Mouse (Mus musculus) intestine, embryonic 14.5 days (tissue): ENCODE results near the gene Crip2. TPM values are rescaled to one million over a fixed set of nuclear protein-coding genes. Genes with fewer than 3 reads are reported as not detected.

Experiments
- ATAC-seq: fragments of 200-750 bp; cut with Nextera tagmentation; replicated peaks from 2 replicates; pipeline ENCODE4 v1.8.0; 2017; ENCODE audit warnings: low read depth, moderate number of reproducible peaks, moderate TSS enrichment, moderate library complexity; ENCODE audit not compliant: low FRiP score, low TSS enrichment
- DNase-seq: peaks from one replicate; pipeline ENCODE4 v3.0.0-alpha.2; 2018; ENCODE audit warnings: low spot score
- H3K27ac ChIP-seq: fragments of 300-500 bp; sonication (generic); 2 replicates; pipeline ENCODE4 v1.5.1; 2014; ENCODE audit warnings: low read depth, mild to moderate bottlenecking, control low read depth
- H3K27me3 ChIP-seq: fragments of 300-500 bp; sonication (generic); replicated peaks from 2 replicates; pipeline ENCODE4 v1.6.1; 2014; ENCODE audit warnings: low read length, control low read depth; ENCODE audit not compliant: control insufficient read depth, insufficient read depth
- H3K36me3 ChIP-seq: fragments of 300-500 bp; sonication (generic); 2 replicates; pipeline ENCODE4 v1.6.1; 2014; ENCODE audit warnings: low read length, control low read depth; ENCODE audit not compliant: control insufficient read depth, insufficient read depth
- H3K4me1 ChIP-seq: fragments of 300-500 bp; sonication (generic); replicated peaks from 2 replicates; pipeline ENCODE4 v1.6.1; 2014; ENCODE audit warnings: low read length, control low read depth, mixed read lengths; ENCODE audit not compliant: control insufficient read depth, insufficient read depth
- H3K4me2 ChIP-seq: fragments of 300-500 bp; sonication (generic); 2 replicates; pipeline ENCODE4 v1.6.1; 2014; ENCODE audit warnings: low read length
- H3K4me3 ChIP-seq: fragments of 300-500 bp; sonication (generic); 2 replicates; pipeline ENCODE4 v1.5.1; 2014; ENCODE audit warnings: low read depth, low read length, control low read depth, mixed read lengths
- H3K9ac ChIP-seq: fragments of 300-500 bp; sonication (generic); 2 replicates; pipeline ENCODE4 v1.6.1; 2014; ENCODE audit warnings: mild to moderate bottlenecking, low read length
- H3K9me3 ChIP-seq: fragments of 300-500 bp; sonication (generic); 2 replicates; pipeline ENCODE4 v1.6.1; 2016; ENCODE audit warnings: low read length, control low read depth; ENCODE audit not compliant: control insufficient read depth
- WGBS: fragments of 180-500 bp; shearing (Covaris S2); extraction: QIAGEN DNeasy Blood & Tissue Kit; methylation state at CpG from one replicate; pipeline ENCODE4 v1.1.7; 2014; 5-methylcytosine and 5-hydroxymethylcytosine counted together
- polyA plus RNA-seq: library from polyadenylated mRNA; unstranded; fragments of >200 nt; fragmentation: Nextera tagmentation; extraction: Ambion mirVana; gene quantifications from 2 replicates; pipeline ENCODE4 v1.2.1, GENCODE M21; 2014

The Crip2 gene
- polyA plus RNA-seq, 1 experiment from 2014 or later, result 124 TPM

DNA sequence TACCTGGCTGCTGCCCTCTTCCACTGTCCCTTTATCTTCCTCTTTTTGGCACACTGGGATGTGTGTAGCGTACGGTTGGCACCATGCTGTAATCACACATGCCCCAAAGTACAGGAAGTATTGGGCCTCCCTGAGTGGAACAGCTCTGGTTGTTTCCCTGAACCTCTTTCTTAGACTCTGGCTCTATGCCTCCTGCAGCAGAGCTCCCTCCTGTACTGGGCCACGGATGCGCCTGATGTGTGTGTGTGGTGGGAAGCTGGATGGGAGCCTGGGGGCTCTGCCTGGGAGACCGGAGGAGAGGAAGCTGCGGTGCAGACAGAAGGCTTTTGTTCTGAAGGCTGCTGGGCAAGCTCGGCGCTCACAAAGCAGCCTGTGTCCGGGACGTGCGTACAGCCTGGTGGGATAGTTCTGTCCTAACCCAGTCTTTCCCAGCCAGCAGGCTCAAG, 23.5 kb downstream of the Crip2 start:
- Histone ChIP-seq H3K9me3 (no peaks in the 10 kb centered on the region), H3K27me3 (no peaks in the 10 kb centered on the region), H3K36me3 (peaks cover 26% of the 10 kb centered on the region), H3K27ac (peak overlapping the region; percentile 43; the same call in 1 of the 2 replicates), H3K9ac (no peak overlapping the region), H3K4me1 (no peaks in the 10 kb centered on the region), H3K4me3 (no peak overlapping the region), H3K4me2 (no peak overlapping the region)
- ATAC-seq (peak; percentile 18; the same call in 1 of the 2 replicates), DNase-seq (no peak)
- 85% methylated on average over 11 of the region's 11 CpGs for WGBS

DNA sequence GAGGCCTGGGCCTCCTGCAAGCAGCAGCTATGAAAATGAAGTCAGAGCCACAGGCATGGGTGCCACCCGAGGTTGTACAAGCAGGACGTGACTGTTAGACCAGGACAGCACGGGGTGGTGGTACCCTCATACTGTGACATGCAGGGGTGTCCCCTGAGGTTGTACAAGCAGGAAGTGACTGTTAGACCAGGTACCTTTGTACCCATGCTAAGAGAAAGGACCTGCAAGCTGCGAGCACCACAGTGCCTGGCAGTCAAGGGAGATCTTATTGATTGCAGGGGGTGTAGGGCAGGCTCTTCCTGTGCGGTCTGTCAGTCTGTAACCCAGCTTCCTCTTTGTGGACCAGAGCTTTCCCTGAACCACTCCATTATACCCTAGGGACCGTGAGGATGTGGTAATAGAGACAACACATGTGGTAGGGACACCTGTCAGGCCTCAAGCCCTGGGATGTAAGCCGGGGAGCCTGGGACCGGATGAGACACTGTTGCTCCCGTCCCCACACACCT, 28.0 kb downstream of the Crip2 start:
- whole genome bisulfite sequencing, result 75% methylated on average over 9 of the region's 9 CpGs
- H3K4me3 ChIP-seq, result no peak overlapping the region
- no peak overlapping the region for H3K9ac ChIP-seq
- H3K4me2 ChIP-seq, result no peak overlapping the region
- no peak for DNase-seq
- no peak for ATAC-seq
- no peak overlapping the region for H3K27ac ChIP-seq
- H3K9me3 ChIP-seq, result no peaks in the 10 kb centered on the region
- H3K27me3 ChIP-seq, result no peaks in the 10 kb centered on the region
- peaks cover 10% of the 10 kb centered on the region for H3K36me3 ChIP-seq
- no peaks in the 10 kb centered on the region for H3K4me1 ChIP-seq

DNA sequence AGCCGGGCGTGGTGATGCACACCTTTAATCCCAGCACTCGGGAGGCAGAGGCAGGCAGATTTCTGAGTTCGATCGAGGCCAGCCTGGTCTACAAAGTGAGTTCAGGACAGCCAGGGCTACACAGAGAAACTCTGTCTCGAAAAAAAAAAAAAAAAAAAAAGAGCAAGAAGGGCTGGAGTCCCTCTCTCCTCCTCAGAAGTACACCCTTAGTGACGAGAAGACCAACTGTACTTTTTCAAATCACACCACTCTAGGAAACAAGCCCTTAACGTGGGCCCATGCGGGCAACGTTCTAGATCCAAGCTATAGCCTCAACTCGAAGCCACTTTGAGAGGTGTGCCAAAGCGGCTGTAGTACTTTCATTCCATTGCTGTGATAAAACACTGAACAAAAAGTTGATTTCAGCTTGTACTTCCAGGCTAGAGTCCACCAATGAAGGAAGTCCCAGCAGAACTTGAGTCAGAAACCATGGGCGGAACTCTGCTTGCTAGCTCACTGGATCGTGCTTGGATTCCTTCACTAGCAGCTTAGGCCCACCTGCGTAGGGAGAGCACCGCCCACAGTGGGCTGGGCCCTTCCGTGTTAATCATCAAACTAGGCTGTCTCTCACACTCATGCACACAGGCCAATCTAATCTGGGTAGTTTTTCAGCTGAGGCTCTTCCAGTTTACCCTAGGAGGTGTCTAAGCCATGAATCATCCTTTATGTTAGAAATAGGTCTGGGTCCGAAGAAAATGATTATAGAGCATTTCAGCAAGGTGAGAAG, 37.1 kb downstream of the Crip2 start:
- no peak overlapping the region for H3K4me3 ChIP-seq
- no peak overlapping the region for H3K4me2 ChIP-seq
- 85% methylated on average over 18 of the region's 18 CpGs for WGBS
- H3K27me3 ChIP-seq, result no peaks in the 10 kb centered on the region
- no peak overlapping the region for H3K9ac ChIP-seq
- no peaks in the 10 kb centered on the region for H3K4me1 ChIP-seq
- H3K27ac ChIP-seq, result no peak overlapping the region
- no peaks in the 10 kb centered on the region for H3K36me3 ChIP-seq
- DNase-seq (no peak), ATAC-seq (no peak)
- H3K9me3 ChIP-seq, result no peaks in the 10 kb centered on the region

DNA sequence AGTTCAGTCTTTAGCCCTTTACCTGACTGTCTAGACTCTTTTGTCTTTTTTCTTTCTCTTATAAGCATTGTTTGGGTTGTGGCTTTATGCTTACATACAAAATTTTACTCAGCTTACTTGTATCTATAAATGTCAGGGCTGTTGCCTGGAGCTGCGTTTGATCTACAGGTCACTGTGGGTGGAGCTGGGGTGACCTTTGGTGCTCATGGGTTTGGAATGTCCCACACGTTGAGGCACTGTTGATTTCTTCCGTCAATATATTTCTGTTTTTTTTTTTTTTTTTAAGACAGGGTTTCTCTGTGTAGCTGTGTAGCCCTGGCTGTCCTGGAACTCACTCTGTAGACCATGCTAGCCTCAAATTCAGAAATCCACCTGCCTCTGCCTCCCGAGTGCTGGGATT, 41.0 kb downstream of the Crip2 start:
- H3K9ac ChIP-seq, result no peak overlapping the region
- WGBS, result 41% methylated on average over 4 of the region's 4 CpGs
- no peak overlapping the region for H3K4me3 ChIP-seq
- DNase-seq, result no peak
- H3K36me3 ChIP-seq, result no peaks in the 10 kb centered on the region
- H3K9me3 ChIP-seq, result no peaks in the 10 kb centered on the region
- no peak for ATAC-seq
- H3K27ac ChIP-seq, result no peak overlapping the region
- no peaks in the 10 kb centered on the region; the same call in 1 of the 2 replicates for H3K4me1 ChIP-seq
- no peak overlapping the region for H3K4me2 ChIP-seq
- peaks cover 6% of the 10 kb centered on the region; the same call in 1 of the 2 replicates for H3K27me3 ChIP-seq

DNA sequence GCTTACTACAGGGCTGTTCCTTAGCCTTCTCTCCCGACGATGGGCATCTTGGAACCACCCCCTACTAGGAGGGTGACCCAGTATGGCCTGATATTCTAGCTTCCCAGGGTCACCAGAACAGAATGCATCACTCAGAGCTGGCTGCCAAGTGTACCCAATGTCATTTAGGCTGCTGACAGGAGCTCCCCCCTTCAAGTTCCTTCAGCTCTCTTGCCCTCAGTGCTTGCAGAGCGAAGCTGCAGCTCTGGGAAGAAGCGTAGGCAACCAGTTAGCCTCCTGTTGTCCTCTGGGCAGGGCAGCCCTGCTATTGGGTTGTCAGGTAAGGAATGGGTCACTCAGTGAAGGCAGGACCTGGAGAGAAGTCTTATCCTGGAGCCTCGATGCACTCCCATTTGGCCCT, 44.9 kb downstream of the Crip2 start:
- Histone ChIP-seq H3K27ac (no peak overlapping the region), H3K27me3 (peaks cover 17% of the 10 kb centered on the region), H3K9ac (no peak overlapping the region), H3K36me3 (no peaks in the 10 kb centered on the region; the same call in 1 of the 2 replicates), H3K4me1 (peaks cover 13% of the 10 kb centered on the region; the same call in 1 of the 2 replicates), H3K4me3 (0 out of 2 replicates have a peak overlapping the region, but pooled peaks have one; percentile 46), H3K4me2 (no peak overlapping the region), H3K9me3 (no peaks in the 10 kb centered on the region)
- DNase-seq (no peak), ATAC-seq (no peak)
- 65% methylated on average over 5 of the region's 5 CpGs for WGBS

DNA sequence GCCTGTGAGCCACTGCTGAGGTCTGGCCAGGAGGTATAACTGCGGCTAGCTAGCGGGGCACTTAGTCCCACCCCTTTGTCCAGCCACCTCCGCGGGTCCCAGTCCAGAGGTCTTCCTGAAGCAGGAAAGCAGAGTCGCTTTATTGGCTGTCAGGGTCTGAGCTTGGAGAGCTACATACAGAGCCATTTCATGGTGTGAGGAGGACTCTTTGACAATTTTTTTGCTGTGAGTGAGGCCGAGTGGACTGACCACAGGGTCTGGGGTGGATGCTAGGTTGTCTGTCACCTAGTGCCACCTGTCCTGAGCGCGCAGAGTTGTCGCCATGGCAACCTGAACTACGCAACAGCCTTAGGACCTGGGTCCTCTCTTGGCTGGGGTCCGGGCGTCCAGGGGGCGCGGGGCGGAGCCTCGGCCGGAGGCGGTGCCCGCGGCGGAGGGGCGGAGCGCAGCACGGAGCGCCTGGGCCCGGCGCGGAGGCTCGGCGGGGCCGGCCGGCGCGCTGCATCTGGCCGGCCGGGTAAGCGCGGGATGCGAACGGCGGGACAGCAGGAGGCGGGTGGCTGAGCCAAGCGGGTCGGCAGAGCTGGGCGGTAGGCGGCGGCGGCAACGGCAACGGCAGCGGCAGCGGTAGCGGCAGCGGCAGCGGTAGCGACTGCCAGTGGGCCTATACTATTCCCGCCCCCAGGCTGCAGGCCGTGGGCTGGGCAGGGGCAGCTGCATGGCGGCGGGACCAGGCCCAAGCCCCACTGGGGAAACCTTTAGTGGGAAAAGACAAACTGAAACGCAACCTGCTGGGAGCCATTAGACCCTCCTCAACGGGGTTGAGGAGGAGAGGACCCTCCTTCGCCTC, 45.6 kb downstream of the Crip2 start, which contains the start of gene Tmem121:
TSS of gene Tmem121 (plus strand) at position 489 of the 850 bp plus-strand sequence.
- H3K36me3 ChIP-seq, result no peaks in the 10 kb centered on the region; the same call in 1 of the 2 replicates
- peak within 1 kb of the TSS; percentile 57 for H3K4me2 ChIP-seq

DNA sequence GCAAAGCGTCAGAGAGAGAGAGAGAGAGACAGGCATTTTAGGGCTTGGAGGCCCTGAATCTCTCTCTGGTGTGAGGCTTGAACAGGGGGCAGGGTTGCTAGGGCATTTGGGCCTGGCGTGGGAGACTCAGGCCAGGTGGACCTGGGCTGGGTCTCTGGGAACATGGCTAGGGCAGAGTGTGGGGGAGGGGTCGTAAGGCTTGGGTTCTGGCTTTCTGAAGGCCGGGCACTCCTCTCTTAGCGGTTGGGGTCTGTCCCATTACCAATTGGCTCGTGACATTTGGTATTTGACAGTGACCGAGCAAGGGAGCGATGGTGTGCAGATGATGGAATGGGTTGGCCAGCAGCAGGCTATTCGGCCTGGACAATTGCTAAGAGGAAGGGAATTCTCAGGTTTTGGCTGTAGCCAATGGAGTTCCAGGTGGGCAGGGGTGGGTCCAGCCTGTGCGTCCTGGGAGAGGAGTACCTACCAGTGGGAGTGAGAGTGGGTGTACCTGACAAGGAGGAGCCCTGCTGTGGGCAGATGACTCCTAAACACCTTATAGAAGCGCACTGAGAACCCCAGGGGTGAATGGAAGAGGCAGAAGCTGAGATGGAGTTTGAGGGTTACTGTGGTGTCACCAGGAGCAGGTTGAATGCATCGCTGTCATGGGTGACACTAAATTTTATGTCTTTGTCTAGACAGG, 46.4 kb downstream of the Crip2 start:
- ATAC-seq, result no peak

More for the DNA sequence above, 45.6 kb downstream of the Crip2 start, which contains the start of gene Tmem121:
- Histone ChIP-seq H3K4me3 (peak within 1 kb of the TSS; percentile 46), H3K27me3 (peaks cover 17% of the 10 kb centered on the region), H3K9ac (peak within 1 kb of the TSS; percentile 37), H3K27ac (no peak within 1 kb of the TSS), H3K4me1 (peaks cover 13% of the 10 kb centered on the region; the same call in 1 of the 2 replicates), H3K9me3 (no peaks in the 10 kb centered on the region)
- WGBS, result 2% methylated on average over 63 of the region's 63 CpGs
- DNase-seq, result peak; percentile 69
- ATAC-seq, result peak; percentile 41

DNA sequence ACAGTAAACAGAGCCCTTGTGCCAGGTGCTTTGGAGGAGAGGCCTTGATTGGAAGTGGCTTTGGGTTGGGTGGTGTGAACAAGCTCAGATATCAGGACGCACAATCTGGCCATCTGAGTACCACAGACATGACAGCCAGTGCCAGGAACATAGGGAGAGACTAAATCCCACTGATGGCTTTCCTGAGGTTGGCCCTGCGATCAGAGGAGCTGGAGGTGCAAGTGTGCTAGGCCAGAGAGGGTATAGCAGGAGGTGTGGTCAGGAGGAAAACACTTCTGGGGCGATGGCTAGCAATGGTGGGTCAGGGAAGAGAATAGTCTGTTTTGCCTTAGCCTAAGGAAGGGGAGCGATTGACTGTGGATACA, 47.0 kb downstream of the Crip2 start:
- H3K36me3 ChIP-seq, result no peaks in the 10 kb centered on the region; the same call in 1 of the 2 replicates
- DNase-seq, result no peak
- H3K27me3 ChIP-seq, result peaks cover 17% of the 10 kb centered on the region
- no peak overlapping the region for H3K27ac ChIP-seq
- no peak for ATAC-seq
- peak overlapping the region; percentile 73 for H3K4me2 ChIP-seq
- H3K9me3 ChIP-seq, result no peaks in the 10 kb centered on the region
- peaks cover 13% of the 10 kb centered on the region; the same call in 1 of the 2 replicates for H3K4me1 ChIP-seq
- peak overlapping the region; percentile 25; the same call in 1 of the 2 replicates for H3K4me3 ChIP-seq
- WGBS, result 51% methylated on average over 4 of the region's 4 CpGs
- no peak overlapping the region for H3K9ac ChIP-seq

More for the DNA sequence above, 46.4 kb downstream of the Crip2 start:
- Histone ChIP-seq H3K4me3 (peak overlapping the region; percentile 46), H3K4me1 (peaks cover 13% of the 10 kb centered on the region; the same call in 1 of the 2 replicates), H3K27ac (no peak overlapping the region), H3K4me2 (peak overlapping the region; percentile 57), H3K36me3 (no peaks in the 10 kb centered on the region; the same call in 1 of the 2 replicates), H3K27me3 (peaks cover 17% of the 10 kb centered on the region), H3K9me3 (no peaks in the 10 kb centered on the region), H3K9ac (peak overlapping the region; percentile 37)
- DNase-seq, result no peak
- 40% methylated on average over 12 of the region's 12 CpGs for WGBS
